Mouse (Mus musculus): Measurements from ENCODE around the gene Ak4. TPM values are rescaled to one million over a fixed set of nuclear protein-coding genes. Genes with fewer than 3 reads are reported as not detected.
"Not testable (repeated sequence)": the region's sequence is repeated elsewhere in the genome, so short reads cannot be mapped to it uniquely, and the experiment has no call there.

Gene Ak4
- 25.6 and 25.7 TPM in 2 replicates for polyA plus RNA-seq (2012; rRNA removed)

DNA sequence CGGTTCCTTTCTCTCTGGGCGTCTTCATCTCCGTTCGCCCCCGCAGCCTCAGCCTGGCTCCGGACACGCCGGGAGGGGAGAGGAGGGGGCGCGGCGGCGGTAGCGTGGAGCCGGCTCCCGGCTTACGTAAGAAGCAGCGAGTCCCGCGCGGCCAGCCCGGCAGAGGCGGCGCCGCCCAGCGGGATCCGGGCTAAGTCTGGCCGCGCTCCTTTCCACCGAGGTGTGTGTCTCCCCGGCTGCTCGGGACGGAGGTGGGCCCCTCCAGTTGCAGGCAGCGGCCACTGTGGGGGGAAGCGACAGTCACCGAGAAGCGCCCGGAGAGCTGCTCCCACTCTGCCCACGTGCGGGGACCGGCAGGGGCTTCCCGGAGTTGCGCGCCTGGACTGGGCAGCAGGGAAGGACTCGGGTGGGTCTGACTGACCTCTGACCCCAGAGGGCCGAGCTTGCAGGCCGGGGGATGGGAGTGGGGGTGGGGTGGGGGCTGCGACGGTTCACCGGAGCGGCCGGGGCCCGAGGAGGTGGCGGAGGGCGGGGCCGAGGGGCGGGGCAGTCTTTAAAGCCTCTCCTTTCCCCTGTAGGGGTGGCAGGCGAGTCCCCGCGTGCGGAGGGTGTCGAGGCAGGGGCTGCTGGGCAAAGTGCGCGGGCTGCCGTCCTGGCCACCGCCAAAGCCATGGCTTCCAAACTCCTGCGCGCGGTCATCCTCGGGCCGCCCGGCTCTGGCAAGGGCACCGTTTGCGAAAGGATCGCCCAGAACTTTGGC lies at the start of gene Ak4:
Ak4 (plus strand) TSS at position 127 of the 760 bp plus-strand sequence.
- peak; percentile 23 to 69 for DNase-seq (ENCODE audit: extremely low spot score in 1 of 2, low spot score in 1 of 2)

DNA sequence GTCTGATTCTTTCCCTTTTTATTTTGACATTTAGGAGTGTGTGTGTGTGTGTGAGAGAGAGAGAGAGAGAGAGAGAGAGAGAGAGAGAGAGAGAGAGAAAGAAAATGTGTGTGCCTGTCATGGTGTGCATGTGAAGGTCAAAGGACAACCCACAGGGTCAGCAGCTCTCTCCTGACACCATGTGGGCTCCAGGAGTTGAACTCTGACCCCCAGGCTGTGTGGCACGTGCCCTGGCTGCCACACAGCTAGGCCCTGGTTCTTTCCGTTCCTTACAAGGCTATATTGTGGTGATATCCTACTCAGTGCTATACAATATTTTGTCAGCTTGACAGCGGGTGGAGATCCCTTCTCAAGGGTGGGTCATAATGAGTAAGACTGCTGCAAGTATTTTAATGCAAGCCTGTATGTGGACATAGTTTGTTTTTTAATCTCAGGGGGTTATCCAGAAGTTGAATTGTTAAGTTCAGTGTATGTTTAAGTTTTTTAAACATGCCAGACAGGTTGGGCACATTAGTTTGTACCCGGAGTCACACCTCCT lies 49.3 kb upstream of the Ak4 start:
- no peak for DNase-seq (ENCODE audit: extremely low spot score in 1 of 2, low spot score in 1 of 2)

DNA sequence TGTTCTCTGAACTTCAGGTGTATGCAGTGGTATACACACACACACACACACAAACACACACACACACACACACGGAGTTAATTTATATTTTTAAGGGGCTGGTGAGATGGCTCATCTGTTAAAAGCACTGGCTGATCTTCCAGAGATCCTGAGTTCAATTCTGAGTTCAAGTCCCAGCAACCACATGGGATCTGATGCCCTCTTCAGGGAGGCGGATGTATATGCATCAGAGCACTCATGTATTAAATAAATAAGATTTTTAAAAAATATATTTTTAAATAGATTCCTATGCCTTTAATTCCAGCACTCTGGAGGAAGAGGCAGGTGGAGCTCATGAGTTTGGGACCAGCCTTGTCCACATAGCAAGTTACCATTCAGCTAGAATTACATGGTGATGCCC lies 46.8 kb upstream of the Ak4 start:
- no peak for DNase-seq (ENCODE audit: extremely low spot score in 1 of 2, low spot score in 1 of 2)

DNA sequence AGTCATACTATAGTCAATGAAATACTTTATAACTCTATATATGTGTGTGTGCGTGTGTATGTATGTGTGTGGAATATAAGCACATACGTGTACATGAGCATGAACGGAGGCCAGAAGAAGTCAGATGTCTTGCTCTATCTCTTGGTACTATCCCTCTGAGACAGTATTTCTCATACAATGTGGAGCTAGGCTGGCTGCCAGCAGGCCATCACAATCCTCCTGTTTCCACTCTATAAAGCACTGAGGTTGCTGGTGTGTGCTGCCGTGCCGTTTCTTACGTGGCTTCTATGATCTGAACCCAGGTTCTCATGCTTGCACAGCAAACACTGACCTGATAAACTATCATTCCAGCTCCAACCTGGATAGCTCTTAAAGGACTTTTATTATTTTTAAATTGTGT lies 46.3 kb upstream of the Ak4 start:
- no peak for DNase-seq (ENCODE audit: extremely low spot score in 1 of 2, low spot score in 1 of 2)

DNA sequence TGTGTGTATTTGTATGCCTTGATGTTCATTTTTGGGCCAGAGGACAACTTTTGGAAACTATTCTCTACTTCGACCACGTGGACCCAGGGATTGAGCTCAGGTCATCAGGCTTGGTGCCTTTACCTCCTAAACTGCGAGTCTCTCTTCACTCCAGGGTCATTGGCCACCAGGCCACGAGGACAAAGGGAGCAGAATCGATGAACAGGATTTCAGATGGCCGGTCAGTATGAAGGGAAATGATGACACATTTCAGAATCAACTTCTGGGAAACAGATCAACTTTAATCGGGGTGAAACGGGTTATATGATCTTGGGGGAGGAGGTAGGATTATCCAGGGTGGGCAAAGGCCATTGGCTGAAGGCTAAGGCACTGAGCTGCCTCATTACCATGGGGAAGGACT lies 45.0 kb upstream of the Ak4 start:
- no peak for DNase-seq (ENCODE audit: extremely low spot score in 1 of 2, low spot score in 1 of 2)

DNA sequence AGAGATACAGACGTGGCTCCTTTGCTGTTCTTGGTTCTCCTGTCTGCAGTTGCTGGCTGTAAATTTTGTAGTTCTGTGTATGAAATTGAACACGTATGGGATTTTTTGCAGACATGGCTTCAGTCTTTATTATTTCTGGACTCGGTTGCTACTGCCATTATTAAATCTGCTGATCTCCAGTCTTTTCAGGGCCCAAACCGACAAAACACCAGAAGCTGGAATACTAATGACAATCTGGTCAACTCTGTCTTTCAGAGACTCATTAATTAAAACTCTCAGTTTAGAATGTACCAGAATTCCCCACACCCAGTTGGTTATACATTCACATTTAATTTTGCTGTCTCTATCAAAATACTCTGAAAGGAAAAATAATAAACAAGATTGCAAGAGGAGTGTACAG lies 42.2 kb upstream of the Ak4 start:
- no peak for DNase-seq (ENCODE audit: extremely low spot score in 1 of 2, low spot score in 1 of 2)

DNA sequence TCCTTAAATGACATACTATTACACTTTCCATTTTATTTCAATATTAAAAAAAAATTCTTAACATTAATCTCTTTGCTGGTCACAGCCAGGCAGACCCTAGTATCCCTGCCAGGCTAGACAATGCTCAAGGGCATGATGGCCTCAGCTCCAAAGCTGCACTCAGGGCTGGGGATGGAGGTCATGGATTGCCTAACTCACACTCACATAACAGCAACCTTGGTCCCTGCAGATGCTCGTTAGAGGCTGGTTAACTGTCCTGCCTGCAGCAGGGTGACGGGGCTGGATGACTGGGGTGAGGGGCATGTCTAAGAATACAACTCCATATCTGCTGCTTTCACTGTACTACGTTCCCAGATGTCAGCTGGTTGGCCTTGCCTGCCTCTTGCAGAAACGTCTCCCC lies 40.8 kb upstream of the Ak4 start:
- DNase-seq (ENCODE audit: extremely low spot score in 1 of 2, low spot score in 1 of 2), result no peak

DNA sequence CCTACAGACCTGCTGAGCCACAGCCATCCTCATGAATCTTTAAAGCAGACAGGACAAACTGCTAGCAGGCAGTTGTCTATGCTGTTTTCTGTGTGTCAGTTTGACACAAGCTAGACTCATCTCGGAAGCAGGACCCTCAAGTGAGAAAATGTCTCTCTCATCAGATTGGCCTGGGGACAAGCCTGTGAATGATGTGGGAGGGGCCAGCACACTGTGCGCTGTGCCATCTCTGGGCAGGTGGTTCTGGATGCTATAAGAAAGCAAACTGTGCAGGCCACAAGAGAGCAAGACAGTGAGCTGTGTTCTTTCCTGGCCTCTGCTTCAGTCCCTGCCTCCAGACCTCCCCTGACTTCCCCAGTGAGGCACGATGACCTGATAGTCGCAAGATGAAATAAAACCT lies 40.3 kb upstream of the Ak4 start:
- DNase-seq (ENCODE audit: extremely low spot score in 1 of 2, low spot score in 1 of 2), result no peak

DNA sequence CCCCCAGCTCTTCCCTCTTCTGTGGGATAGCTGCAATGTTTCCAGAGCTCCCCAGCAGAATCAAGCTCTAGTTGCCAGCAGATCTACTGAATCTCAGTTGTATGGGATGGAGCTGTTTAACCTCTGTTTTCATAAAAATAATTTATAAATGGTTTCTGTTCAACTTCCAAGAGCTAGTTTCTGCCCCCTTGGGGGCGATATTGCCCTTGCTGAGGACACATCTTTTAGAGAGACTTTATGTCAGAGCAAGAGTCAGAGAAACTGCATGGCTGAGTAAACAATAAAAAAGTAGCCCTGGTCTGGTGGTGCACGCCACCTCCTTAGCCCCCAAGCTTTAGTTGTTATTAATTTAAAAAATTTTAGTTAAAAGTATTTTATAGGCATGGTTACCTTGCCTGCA lies 34.1 kb upstream of the Ak4 start:
- DNase-seq (ENCODE audit: extremely low spot score in 1 of 2, low spot score in 1 of 2), result peak in 1 of 2 experiments; percentile 60

DNA sequence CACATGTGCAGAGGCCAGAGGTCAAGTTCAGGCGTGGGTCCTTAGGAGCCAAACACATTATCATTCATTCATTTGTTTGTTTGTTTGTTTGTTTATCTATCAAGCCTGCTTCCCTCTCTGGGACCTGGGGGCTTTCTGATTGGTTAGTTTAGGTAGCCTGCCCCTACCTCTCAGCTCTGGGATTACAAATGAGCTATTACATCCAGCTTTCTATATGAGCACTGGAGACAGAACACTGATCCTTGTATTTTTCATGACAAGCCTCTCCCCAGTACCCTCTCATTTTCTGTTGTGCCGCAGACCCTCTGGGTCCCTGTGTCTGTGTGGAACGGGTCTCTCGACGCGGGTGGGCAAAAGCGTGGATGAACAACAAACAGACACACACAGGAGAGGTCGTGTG lies 30.8 kb upstream of the Ak4 start:
- DNase-seq (ENCODE audit: extremely low spot score in 1 of 2, low spot score in 1 of 2), result no peak

DNA sequence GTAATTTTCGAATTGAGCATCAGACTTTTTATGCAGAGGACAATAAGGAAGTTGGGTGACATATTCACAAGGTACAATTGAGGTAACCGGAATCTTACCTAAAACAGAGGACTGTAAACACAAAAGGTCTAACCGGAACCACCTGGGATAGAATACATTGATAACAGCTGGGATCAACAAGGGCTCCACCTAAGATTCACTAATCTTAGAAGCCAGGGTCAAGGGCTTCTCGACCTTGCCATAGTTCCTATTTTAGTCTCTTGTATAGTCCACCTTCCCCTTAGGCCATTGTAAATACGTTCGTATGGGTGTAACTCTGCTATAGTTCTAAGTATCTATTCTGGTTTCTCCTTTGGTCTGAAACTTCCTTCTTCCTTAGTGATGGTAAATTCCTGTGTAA lies 30.4 kb upstream of the Ak4 start:
- not testable (repeated sequence) for DNase-seq (ENCODE audit: extremely low spot score in 1 of 2, low spot score in 1 of 2)

DNA sequence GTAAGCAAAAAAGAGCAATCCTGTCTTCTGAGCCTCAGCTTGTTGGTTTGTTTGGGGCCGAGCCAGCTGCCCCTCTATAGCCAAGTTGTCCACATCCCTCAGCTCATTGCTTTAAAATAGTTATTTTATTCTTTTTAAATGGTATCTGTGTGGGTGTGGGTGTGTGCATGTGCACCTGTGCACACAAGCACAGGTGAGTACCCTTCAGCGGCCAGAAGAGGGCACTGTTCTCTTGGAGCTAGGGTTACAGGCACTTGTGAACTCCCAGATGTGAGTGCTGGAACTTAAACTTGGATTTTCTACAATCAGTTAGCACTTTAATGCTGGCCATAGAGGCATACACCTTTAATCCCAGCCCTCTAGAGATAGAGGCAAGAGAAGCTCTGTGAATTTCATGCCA lies 26.8 kb upstream of the Ak4 start:
- peak in 1 of 2 experiments; percentile 56 for DNase-seq (ENCODE audit: extremely low spot score in 1 of 2, low spot score in 1 of 2)

DNA sequence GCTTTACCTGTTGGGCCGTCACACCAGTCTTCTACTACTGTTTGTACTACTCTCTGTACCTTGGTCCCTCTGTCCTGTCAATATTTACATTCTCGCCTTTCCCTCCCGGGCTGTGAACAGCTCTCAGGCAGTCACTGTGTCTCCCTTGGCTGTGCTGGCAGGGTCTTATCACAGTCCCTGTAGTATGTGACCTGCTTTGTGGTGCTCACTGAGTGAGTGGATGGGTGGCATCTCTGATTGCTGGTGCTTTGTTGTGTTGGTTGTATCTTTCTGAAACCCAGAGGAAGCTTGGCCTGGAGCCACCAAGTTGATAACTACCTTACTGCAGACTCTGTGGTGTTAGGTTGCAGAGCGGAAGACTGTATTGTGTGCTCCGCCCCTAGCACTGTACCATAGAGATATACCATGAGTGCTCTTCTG lies 25.8 kb upstream of the Ak4 start:
- DNase-seq (ENCODE audit: extremely low spot score in 1 of 2, low spot score in 1 of 2), result no peak

DNA sequence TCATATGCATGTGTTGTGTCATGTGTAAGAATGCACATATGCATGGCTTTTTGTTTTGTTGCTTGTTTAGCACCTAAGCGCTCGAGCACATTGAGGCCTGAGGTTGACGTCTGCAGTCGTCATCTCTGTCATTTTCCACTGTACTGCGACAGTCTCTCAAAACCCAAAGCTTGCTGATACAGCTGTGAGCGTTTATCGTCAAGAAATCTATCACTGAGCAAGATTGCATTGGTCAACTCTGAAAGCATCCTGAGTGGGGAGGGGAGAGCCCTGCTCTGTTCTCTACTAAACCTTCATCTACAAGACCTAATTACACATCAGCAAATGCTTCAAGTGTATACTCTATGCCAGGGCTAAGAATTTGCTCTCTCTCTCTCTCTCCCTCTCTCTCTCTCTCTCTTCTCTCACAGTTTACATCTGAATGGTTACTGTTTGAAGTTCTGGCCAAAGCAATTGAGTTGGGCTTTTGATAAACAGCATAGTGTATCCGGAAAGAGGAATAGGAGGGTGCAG lies 24.0 kb upstream of the Ak4 start:
- no peak for DNase-seq (ENCODE audit: extremely low spot score in 1 of 2, low spot score in 1 of 2)

DNA sequence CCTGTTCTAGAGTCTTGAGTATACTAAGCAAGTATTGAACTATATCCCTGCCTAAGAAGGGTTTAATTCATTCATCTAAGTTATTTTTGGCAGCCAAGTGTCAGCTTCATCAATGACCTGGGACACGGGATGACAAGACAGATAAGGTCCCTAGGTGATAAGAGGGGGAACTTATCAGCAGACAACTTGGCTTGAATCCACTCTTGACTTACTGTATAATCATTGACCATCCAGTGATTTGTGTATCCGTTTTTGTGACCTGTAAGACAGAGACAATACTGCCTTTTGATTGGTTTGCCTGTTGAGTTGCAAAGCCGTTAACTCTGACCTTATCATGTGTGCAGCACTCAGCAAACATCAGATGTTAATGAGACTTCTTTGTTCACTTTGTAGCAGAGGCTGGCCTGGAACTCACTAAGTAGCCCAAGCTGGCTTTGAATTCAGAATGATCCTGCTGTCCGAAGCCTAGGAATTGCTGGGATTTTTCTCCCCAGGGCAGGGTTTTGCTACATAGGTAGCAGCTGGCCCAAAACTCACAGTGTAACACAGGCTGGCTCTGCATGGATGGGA lies 19.0 kb upstream of the Ak4 start:
- DNase-seq (ENCODE audit: extremely low spot score in 1 of 2, low spot score in 1 of 2), result no peak

DNA sequence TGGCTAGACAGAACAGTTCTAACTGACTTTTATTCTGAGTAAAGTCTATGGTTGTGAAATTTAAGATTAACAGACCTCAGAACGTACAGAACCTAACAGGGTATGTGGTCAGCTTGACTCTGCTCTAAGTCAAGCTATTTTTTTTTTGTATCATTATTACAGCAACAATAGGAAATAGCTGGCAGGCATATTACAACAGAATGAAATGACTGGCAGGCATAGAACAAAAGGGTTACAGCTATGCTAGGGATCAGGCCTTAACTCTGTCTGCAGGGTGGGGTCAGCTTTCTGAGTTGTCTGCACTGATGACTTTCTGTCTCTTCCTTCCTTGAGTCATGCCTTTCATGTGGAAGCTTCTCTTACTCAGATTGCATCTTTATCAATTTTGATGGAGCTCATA lies 17.1 kb upstream of the Ak4 start:
- no peak for DNase-seq (ENCODE audit: extremely low spot score in 1 of 2, low spot score in 1 of 2)

DNA sequence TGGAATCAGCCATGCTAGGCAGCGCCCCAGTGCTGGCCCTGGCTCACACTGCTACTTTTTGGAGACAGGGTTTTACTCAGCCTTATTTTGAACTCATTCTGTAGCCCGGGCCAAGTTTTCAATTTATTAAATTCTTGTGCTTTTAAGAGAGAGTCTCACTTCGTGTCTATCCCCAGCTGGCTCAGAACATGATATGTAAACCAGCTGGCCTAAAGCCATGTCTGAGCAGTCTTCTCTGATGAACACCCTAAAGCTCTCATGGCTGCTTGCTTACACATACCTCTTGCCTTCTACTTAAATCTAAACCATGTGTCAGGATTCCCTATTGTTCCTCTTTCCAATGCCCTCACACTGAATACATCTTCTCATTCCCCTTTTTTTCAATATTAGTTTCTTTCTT lies 14.2 kb upstream of the Ak4 start:
- peak; percentile 37 to 62 for DNase-seq (ENCODE audit: extremely low spot score in 1 of 2, low spot score in 1 of 2)

DNA sequence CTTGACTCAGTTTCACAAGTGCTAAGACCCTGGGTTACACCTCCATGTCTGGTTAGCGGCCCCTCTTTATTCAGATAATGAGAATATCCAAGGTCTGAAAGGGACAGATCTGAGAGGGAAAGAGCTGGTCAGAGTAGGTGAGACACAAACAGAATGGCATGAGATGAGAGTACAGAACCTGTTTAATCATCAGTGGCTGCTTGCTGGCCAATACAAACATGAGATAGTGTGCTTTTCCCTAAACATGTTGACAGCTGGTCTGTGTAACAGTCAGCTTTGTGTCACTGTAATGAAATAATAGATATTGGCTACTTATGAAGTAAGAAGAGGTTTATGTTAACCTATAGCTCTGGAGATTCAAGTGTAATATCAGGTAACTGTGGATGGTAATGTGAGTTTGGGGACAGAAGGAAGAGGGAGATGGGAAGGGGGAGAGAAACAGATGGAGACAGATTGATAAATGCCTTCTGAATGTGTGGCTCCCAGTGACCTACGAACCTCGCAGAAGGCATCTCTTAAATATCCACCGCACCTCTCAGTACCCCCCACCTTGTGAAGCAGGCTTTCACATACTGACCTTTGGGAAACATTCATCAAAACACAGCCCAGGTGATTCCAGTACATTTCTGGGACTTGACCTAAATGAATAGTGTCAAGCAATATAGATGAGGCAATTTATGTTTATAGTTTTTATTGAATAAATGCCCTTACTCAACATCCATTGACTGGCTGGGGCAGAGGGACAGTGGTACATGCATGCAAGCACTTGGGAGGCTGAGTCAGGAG lies 12.5 kb upstream of the Ak4 start:
- no peak for DNase-seq (ENCODE audit: extremely low spot score in 1 of 2, low spot score in 1 of 2)

DNA sequence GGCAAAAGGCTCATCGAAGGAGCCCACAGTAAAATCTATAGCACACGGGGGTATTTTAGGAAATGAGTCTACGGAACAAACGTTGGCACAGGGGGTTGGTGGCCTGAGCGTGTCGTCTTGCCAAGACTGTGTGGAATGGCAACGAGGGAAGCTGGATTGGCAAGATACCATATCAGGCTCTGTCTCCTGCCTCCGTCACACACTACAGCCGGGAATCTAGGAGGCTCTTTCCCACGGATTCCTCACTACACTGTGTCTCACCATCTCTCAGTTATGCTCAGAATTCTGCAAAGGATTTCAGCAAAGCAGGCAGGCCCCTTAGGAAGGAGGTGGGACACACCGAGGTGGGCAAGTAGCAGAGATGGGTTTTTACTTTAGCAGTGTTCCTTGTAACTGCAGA lies 2.1 kb upstream of the Ak4 start:
- DNase-seq (ENCODE audit: extremely low spot score in 1 of 2, low spot score in 1 of 2), result peak in 1 of 2 experiments; percentile 55

DNA sequence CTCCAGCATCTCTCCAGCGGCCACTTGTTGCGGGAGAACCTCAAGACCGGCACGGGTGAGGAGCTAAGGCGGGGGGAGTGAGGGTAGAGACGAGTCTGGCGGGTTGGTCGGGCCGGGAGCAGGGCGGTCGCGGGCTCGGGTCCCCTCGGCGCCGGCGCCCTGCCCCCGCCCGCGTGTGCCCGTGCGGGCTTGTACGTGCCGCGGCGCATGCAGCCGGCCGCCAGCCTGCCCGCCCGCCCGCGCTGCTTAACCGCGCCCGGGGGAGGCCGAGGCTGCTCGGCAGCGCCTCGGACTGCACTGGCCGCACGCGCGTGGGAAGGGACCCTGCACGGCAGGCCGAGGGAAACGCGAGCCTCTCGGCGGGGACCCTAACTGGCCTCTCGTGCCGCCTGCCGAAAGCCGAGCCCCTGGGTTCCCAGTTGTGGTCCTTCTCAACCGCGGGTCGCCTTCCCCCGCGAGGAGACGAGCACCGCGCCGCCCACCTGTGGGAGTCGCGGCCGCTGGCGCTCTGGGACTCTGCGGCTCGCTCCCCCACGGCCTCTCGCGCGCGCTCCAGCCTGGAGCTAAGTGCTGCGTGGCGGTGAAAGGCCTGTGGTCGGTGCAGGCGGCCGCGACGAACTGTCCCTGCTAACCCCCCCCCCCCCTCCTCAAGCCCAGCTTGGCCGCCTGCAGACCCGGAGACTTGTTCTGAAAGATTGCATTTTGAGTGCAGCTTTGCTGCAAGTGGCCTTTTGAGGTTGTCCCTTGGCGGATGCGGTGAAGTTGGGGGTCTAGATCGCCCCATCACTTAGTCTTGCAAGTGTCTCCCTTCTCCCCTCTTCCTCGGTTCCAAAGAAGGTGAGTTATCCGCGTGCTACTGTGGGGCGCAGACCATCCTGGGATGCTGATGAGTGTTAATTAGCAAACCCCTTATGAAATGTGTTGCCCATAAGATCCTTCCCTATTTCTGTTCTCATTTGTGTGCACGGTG lies 1.1 kb downstream of the Ak4 start:
- DNase-seq (ENCODE audit: extremely low spot score in 1 of 2, low spot score in 1 of 2), result no peak
